Mouse (Mus musculus): ENCODE data around the gene Flot1. TPM values are rescaled to one million over a fixed set of nuclear protein-coding genes. Genes with fewer than 3 reads are reported as not detected.

The Flot1 gene
- polyA plus RNA-seq, 1 experiment, result 14.1 TPM

- Histone ChIP-seq H3K36me3 (ENCODE audit: control insufficient read depth, insufficient read depth, low read length) (no peaks in the 10 kb centered on the region), H3K27me3 (ENCODE audit: control insufficient read depth, insufficient read depth, low read length) (no peaks in the 10 kb centered on the region), H3K27ac (ENCODE audit: control insufficient read depth, insufficient read depth, low read depth, low read length) (no peak overlapping the region), H3K4me1 (ENCODE audit: control insufficient read depth, insufficient read depth, low read length) (peaks cover 5% of the 10 kb centered on the region), H3K4me3 (ENCODE audit: control insufficient read depth, low read depth, low read length) (no peak overlapping the region)
- TF ChIP-seq POLR2A (IDR thresholded peaks at IDR 0.05; ENCODE audit: control insufficient read depth, low read depth, low read length) (no peak), CTCF (IDR thresholded peaks at IDR 0.05; ENCODE audit: control insufficient read depth, insufficient read depth, insufficient replicate concordance, low read depth, low read length) (no peak)
Measured at GRCm38 (mm10) chr17:35874721-35875120, 51.7 kb downstream of the Flot1 start.

GRCm38 (mm10) chr17:35879245-35880057 is 56.4 kb downstream of the Flot1 start, which contains the start of gene Dhx16:
Gene Dhx16, plus strand, starts transcription at chr17:35879819.
- H3K27me3 ChIP-seq (ENCODE audit: control insufficient read depth, insufficient read depth, low read length), result no peaks in the 10 kb centered on the region

More at GRCm38 (mm10) chr17:35879245-35880057, 56.4 kb downstream of the Flot1 start, which contains the start of gene Dhx16:
- Histone ChIP-seq H3K4me1 (ENCODE audit: control insufficient read depth, insufficient read depth, low read length) (peaks cover 8% of the 10 kb centered on the region), H3K27ac (ENCODE audit: control insufficient read depth, insufficient read depth, low read depth, low read length) (peak within 1 kb of the TSS; percentile 46), H3K4me3 (ENCODE audit: control insufficient read depth, low read depth, low read length) (peak within 1 kb of the TSS; percentile 91), H3K36me3 (ENCODE audit: control insufficient read depth, insufficient read depth, low read length) (no peaks in the 10 kb centered on the region; the same call in 1 of the 2 replicates)
- TF ChIP-seq POLR2A (IDR thresholded peaks at IDR 0.05; ENCODE audit: control insufficient read depth, low read depth, low read length), result peak; percentile 69; the same call in 1 of the 2 replicates
- peak; percentile 62 for TF ChIP-seq CTCF (IDR thresholded peaks at IDR 0.05; ENCODE audit: control insufficient read depth, insufficient read depth, insufficient replicate concordance, low read depth, low read length)

Other genes starting within 250 kb of the Flot1 start
- gene Sfta2, start 221.7 kb upstream of the Flot1 start, polyA plus RNA-seq (2012; rRNA removed), result not detected in 2 replicates
- gene Gm9573, start 196.6 kb upstream of the Flot1 start, polyA plus RNA-seq (2012; rRNA removed), result 0.36 TPM in 1 of 2 replicates, not detected in the other
- 0.10 and 0.11 TPM in 2 replicates for gene Mucl3, start 179.5 kb upstream of the Flot1 start, polyA plus RNA-seq (2012; rRNA removed)
- gene Vars2, start 155.6 kb upstream of the Flot1 start, polyA plus RNA-seq (2012; rRNA removed), result 9.5 and 9.8 TPM in 2 replicates
- 29.4 and 33.7 TPM in 2 replicates for gene Gtf2h4, start 149.5 kb upstream of the Flot1 start, polyA plus RNA-seq (2012; rRNA removed)
- 11.9 and 12.6 TPM in 2 replicates for gene Ddr1, start 118.6 kb upstream of the Flot1 start, polyA plus RNA-seq (2012; rRNA removed)
- 1.4 TPM in 2 replicates for gene Ier3, start 1.5 kb upstream of the Flot1 start, polyA plus RNA-seq (2012; rRNA removed)
- gene Tubb5, start 15.1 kb downstream of the Flot1 start, polyA plus RNA-seq (2012; rRNA removed), result 54.0 and 59.4 TPM in 2 replicates
- 73.7 and 81.1 TPM in 2 replicates for gene Mdc1, start 18.3 kb downstream of the Flot1 start, polyA plus RNA-seq (2012; rRNA removed)
- 179 and 201 TPM in 2 replicates for gene Nrm, start 38.1 kb downstream of the Flot1 start, polyA plus RNA-seq (2012; rRNA removed)
- 34.1 and 36.8 TPM in 2 replicates for gene Ppp1r18, start 42.4 kb downstream of the Flot1 start, polyA plus RNA-seq (2012; rRNA removed)
- gene Dhx16, start 56.6 kb downstream of the Flot1 start, polyA plus RNA-seq (2012; rRNA removed), result 81.3 and 89.0 TPM in 2 replicates
- 144 and 172 TPM in 2 replicates for gene 2310061I04Rik, start 74.2 kb downstream of the Flot1 start, polyA plus RNA-seq (2012; rRNA removed)
- 158 and 171 TPM in 2 replicates for gene Atat1, start 86.8 kb downstream of the Flot1 start, polyA plus RNA-seq (2012; rRNA removed)
- gene Mrps18b, start 93.2 kb downstream of the Flot1 start, polyA plus RNA-seq (2012; rRNA removed), result 81.8 and 83.3 TPM in 2 replicates
- 100 and 104 TPM in 2 replicates for gene Ppp1r10, start 93.2 kb downstream of the Flot1 start, polyA plus RNA-seq (2012; rRNA removed)
- 122 and 129 TPM in 2 replicates for gene Abcf1, start 146.5 kb downstream of the Flot1 start, polyA plus RNA-seq (2012; rRNA removed)
- 109 and 114 TPM in 2 replicates for gene Gnl1, start 156.6 kb downstream of the Flot1 start, polyA plus RNA-seq (2012; rRNA removed)
- 35.7 and 38.2 TPM in 2 replicates for gene Prr3, start 157.0 kb downstream of the Flot1 start, polyA plus RNA-seq (2012; rRNA removed)
- gene H2-T24, start 197.3 kb downstream of the Flot1 start, polyA plus RNA-seq (2012; rRNA removed), result 0.07 and 0.17 TPM in 2 replicates
- 2.8 and 4.7 TPM in 2 replicates for gene H2-T23, start 209.6 kb downstream of the Flot1 start, polyA plus RNA-seq (2012; rRNA removed)
- gene H2-T22, start 219.5 kb downstream of the Flot1 start, polyA plus RNA-seq (2012; rRNA removed), result 1.6 and 2.1 TPM in 2 replicates
- not detected in 2 replicates for gene Gm6034, start 219.7 kb downstream of the Flot1 start, polyA plus RNA-seq (2012; rRNA removed)
- 0.22 and 0.29 TPM in 2 replicates for gene Gm11127, start 235.1 kb downstream of the Flot1 start, polyA plus RNA-seq (2012; rRNA removed)

Data from testis, adult 2 months (tissue).